Mouse (Mus musculus) embryonic stem cell, embryonic (primary cell): ENCODE measurements around the gene Trappc2.

Experiments
- CTCF ChIA-PET, 4 experiments: fragments of 300-600 bp in 2 of 4; fragments of 350-600 bp in 2 of 4; sonication (Branson Sonifier 250); formaldehyde crosslinking; loops; one replicate each; lab custom pipeline; 2022; ENCODE audit warnings: inconsistent platforms in 2 of 4; lab: Charles Lee
- POLR2A ChIA-PET, 4 experiments: fragments of 300-600 bp in 2 of 4; fragments of 350-600 bp in 2 of 4; sonication (Branson Sonifier 250); formaldehyde crosslinking; loops; one replicate each; lab custom pipeline; 2022; ENCODE audit warnings: antibody characterized with exemption in 4 of 4, inconsistent platforms in 1 of 4; lab: Charles Lee

Gene Trappc2

GRCm38 (mm10) chrX:166499496-166500190 lies 59.3 kb downstream of the Trappc2 start:
- CTCF ChIA-PET: no interaction called here
- POLR2A ChIA-PET: no interaction called here
